Mouse (Mus musculus): ENCODE measurements around the gene Myo5c.
A peak's percentile ranks its signal among the peaks of the same experiment; 100 is the strongest.

The Myo5c gene

DNA sequence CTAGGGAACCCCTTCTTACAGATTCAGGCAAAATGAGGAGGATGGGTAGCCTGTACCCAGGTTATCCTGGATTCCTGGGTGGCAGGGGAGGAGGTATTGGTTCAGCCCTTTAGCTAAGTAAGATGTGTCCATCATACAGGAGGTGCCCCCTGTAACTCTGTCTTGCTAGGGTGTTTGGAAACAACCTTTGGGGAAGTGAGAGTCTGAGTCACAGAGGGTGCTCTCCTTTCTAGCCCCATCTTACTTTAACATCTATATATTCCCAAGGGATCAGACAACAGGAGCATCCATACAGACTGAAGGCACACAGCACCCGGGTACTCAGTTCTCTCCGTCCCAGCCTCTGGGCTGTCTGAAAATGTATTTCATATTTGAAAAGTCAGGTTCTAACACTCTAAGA lies 50.4 kb downstream of the Myo5c start:
- DNase-seq (ENCODE audit: low spot score): no peak

DNA sequence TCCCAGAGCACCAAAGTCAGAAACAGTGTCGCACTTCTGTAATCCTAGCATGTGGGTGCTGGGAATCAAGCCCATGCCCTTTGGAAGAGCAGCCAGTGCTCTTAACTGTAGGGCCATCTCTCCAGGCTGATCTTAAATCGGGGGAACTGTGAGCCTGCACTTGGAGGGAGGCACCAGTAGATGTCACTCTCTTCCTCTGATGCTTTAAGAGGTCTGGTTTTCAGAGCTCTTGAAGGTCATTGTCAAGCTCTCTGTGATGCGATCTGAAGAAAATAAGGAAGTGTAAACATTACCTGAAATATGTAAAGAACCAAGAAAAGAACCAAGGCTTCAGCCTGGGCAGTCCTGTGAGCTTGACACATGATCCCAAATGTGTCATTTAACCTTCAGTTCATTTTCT lies 51.0 kb downstream of the Myo5c start:
- peak; percentile 87 for DNase-seq (ENCODE audit: low spot score)

DNA sequence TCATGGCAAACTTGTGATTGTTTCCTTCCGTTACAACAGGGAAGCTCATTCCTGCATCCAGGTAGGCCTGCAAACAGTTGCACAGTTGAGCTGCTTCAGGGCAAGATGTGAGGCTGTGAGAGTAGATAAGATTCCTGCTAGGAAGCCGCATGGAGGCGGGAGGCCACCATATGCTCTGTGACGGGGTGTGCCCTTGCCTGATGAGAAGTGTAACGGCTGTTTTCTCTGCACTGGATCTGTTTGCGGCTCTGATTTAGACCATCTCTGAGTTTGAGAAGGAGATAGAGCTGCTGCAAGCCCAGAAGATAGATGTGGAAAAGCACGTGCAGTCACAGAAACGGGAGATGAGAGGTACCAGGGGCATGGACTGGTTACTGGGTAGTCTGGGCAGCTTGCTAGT lies 51.8 kb downstream of the Myo5c start:
- DNase-seq (ENCODE audit: low spot score): no peak

DNA sequence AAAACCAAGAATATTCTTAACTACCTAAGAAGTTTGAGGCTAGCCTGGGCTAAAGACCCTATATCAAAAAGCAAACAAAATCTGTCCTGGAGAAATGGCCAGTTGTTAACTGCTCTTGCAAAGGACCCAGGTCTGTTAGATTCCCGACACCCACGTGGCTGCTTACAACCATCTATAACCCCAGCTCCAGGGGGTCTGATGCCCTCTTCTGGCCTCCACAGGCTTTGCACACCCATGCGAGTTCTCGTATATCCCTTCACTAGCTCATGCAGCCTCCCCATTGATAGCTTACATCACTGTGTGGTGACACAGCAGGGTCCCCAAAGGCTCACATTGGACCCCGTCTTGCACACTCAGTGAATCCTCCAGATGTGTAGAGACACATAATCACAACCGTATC lies 53.5 kb downstream of the Myo5c start:
- no peak for DNase-seq (ENCODE audit: low spot score)

DNA sequence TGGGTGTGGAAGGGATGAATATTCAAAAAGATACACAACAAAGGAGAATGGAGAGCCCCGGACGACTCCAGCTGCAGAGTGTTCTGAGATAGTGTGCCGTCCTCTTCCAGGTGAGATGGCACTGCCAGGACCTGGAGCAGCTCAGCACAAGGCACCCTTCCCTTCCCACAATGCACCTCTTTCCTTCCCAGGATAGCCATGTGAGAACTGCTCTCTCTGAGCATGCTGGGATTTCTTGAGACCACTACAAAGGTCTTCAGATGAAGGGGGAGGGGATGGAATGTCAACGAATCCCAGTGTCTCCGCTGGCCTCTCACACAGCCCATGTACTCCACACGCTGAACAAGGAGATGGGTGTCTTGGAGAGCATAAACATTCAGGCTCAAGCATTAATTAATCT lies 55.8 kb downstream of the Myo5c start:
- DNase-seq (ENCODE audit: low spot score): no peak

DNA sequence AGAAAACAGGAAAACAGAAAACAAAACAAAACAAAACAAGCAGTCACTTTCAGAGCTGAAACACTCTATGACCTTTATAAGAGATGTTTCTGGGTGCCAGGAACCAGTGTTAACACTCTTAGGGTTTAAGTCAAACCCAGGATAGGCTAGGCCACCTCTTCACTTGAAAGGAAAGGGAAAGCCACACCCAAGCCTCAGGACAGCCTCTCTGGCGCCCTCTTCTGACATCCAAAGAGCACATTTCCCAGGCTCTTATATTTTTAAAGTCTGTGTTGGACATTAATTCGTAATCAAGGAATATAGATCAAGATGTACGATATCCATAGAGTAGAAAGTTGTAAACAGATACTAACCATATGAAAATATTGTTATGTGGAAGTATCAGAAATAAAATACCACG lies 57.7 kb downstream of the Myo5c start:
- DNase-seq (ENCODE audit: low spot score): no peak

DNA sequence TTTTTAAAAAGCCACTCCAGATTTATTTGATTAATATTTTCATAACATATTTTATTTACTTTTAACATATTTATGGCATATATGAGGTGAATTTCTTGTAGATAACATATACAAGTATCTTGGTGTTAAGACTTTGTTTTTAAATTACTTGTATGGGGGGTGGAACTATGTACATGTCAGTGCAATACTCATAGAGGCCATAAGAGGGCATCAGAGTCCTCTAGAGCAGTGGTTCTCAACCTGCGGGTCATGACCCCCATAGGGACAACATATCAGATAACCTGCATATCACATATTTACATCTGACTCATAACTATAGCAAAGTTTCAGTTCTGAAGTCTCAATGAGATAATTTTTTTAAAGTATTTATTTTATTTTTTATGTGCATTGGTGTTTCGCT lies 67.5 kb downstream of the Myo5c start:
- peak; percentile 14 for DNase-seq (ENCODE audit: low spot score)

DNA sequence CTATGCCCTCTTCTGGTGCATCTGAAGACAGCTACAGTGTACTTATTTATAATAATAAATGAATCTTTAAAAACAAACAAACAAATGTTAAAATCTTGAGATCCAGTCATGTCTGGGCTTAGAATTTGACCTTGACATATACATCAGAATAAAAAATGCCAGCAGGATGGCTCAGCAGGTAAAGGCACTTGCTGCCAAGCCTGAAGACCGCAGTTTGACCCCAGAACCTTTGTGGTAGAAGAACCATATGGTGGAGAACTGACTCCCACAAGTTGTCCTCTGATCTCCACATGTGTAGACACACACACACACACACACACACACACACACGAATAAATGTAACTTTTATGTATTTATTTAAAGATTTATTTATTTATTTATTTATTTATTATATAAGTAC lies 71.2 kb downstream of the Myo5c start:
- no peak for DNase-seq (ENCODE audit: low spot score)

DNA sequence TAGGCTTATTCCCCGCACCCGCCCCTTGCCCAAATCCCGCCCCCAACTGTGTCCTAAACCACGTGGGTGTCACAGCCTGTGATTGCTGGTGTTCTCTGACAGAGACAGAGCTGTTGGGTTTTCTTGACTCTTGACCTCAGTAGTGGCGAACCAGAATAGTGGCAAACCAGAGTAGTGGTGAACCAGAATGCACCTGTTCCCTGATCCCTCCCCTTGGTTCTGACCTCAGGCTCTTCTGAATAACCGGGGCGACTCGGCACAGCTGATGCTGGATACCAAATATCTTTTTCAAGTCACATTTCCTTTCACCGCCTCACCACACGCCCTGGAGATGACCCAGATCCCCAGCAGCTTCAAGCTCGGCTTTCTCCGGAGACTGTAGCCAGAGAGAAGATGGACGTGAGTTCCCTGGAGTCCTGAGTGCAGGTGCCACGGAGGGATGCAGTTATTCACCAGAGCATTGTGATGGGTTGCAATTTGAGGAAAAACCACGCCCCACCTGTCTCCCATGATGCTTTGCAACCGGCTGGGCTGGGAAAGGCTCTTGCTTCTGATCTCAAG lies 72.0 kb downstream of the Myo5c start:
- DNase-seq (ENCODE audit: low spot score): no peak

DNA sequence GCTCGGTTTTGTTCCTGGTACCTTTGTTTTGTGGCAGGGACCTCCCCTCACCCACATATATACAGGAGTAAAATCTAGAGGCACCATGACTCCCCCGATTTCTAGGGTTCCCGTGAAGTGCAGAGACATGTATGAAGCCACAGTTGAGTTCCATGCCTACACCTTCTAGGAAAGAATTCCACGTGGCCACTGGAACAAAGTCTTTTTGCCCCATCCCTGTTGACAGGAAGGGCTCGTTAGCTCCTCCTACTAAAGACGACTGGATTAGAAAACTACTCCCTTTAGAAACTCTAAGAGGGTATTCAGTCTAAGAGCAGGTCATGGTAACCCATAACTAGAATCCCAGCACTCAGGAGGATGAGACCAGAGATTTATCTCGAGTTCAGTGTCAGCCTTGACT lies 72.5 kb downstream of the Myo5c start:
- DNase-seq (ENCODE audit: low spot score): no peak

DNA sequence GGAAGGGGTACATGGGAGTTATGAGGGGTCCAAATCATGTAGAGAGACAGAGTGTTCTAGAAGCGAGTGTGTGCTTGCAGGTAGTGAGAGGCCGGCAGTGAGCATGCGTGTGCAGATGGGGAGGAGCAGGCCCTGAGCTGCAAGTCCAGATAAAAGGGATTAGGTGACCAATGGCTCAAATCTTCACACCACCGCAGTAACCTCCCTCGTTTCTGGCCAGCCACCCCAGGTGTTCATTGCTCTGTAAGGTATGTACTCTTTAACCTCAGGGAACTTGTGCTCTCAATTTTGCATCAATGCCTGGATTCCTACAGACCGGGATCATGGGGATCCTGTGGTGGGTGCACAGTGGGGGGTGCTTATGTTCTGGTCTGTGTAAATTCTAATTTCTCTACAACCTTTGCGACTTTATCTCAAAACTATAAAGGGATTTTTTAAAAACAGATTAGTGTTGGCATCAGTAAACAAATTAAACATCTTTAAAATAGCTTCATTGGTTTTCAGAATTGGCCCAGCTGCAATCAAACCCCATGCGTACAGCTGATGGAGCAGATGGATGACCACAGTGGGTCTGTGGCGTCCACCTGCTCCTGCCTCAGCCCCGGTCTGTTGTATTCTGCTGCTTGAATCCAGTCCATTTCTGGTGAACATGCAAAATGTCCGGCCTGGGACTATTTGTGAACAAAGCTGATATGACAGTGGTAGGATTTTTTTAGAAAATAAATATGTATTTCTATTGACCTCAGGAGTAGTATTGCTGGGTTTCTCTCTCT lies 74.5 kb downstream of the Myo5c start, which contains the start of gene Gnb5:
Gene Gnb5, plus strand, starts transcription at position 163 of the 773 bp plus-strand sequence.
- DNase-seq (ENCODE audit: low spot score): no peak

DNA sequence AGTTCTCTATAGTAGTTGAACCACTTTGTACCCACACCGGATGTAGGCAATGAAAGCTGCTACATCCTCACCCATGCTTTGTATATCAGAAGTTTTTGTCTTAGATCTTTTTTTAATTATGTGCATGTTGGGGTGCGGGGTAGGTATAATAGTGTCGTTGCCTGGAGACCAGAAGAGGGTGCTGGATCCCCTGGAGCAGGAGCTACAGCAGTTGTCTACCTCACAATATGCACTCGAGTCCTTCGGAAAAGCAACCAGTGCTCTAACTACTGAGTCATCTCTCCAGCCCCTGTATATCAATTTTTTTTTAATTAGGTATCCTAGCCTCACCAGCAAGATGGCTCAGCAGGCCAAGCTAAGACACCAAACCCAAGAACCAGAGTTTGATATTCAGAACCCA lies 75.2 kb downstream of the Myo5c start:
- DNase-seq (ENCODE audit: low spot score): no peak

DNA sequence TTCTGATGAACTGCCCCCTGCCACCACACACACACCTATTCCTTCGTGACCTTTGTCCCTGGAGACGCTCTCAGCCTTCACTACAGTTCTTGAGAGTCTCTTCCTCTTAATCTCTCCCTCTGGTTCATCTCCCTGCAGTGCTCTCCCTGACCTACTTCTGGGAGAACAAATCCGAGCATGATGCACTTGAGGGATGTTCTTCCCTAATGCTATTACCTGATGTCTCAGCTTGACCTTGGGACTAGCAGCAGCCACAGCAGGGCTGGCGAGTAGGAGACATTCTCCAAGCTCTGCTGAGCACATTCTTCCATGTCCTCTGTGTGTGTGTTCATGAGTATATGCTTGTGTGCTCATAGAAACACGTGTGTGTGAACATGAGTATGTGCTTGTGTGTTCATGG lies 76.8 kb downstream of the Myo5c start:
- DNase-seq (ENCODE audit: low spot score): no peak

DNA sequence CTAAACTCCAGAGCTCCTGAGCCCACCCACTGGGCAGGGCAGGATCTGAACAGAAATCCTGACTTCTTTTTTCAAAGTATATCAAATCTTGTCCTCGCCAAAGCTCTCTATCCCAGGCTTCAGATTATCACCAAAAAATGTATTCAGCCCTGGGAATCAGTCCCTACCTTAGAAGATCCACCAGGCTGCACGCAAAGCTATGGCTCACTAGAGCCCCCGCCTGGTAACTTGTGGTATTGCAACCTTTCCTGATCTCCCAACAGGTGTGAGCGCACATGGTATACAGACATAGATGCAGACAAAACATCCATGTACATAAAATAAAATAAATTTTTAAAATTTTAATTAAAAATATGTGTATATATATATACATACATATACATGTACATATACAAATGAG lies 80.2 kb downstream of the Myo5c start:
- peak; percentile 78 for DNase-seq (ENCODE audit: low spot score)

DNA sequence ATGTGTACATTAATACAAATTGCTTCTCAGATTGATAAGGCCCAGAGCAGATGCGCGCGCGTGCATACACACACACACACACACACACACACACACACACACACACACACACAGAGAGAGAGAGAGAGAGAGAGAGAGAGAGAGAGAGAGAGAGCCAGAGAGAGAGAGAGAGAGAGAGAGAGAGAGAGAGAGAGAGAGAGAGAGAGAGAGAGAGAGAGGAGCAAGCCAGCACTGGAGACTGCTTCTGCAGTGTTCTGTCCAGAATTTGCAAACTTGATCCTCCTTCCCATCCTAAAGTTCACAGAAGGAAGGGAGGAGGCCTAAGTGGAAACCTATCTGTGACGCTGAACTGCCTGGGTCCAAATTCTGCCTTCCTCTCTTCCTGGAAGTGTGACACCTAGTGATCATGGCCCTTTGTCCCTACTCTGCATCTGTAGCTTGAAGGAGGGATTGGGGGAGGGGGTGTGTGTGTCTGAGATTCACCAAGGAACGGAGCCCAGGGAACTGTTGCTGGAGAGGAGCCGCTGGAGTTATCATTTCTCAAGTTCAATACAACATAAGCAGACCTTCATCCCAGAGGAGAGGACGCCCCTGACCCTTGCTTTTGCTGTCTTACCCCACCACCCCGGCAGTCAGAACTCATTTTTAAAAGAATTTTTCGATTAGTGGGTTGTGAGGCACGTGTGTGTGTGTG lies 81.5 kb downstream of the Myo5c start:
- peak; percentile 71 for DNase-seq (ENCODE audit: low spot score)

DNA sequence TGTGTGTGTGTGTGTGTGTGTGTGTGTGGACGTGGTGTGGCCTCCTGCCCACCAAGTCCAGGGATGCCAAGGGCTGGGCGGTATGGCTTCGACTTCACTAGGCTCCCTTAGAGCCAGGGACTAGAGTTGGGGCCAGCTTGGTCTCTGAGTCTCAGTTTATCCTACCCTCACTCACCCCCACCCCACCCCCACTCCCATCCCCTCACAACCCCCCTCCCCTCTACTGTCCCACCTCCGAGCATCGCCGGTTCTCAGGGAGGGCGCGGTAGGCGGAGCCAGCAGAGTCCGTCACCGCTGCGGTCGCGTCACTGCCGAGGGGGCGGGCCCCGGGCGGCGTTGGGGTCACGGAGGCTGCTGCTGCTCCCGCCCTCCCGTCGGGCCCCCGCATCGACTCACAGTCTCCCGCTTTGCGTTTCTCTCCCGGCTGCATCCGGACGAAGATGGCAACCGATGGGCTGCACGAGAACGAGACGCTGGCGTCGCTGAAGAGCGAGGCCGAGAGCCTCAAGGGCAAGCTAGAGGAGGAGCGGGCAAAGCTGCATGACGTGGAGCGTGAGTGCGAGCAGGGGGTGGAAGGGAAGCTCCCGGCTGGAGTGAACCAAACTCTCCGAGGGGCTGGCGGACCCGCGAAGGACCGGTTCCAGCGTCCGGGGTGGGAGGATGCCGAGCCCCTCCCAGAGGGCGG lies 82.2 kb downstream of the Myo5c start:
- peak; percentile 82 for DNase-seq (ENCODE audit: low spot score)

DNA sequence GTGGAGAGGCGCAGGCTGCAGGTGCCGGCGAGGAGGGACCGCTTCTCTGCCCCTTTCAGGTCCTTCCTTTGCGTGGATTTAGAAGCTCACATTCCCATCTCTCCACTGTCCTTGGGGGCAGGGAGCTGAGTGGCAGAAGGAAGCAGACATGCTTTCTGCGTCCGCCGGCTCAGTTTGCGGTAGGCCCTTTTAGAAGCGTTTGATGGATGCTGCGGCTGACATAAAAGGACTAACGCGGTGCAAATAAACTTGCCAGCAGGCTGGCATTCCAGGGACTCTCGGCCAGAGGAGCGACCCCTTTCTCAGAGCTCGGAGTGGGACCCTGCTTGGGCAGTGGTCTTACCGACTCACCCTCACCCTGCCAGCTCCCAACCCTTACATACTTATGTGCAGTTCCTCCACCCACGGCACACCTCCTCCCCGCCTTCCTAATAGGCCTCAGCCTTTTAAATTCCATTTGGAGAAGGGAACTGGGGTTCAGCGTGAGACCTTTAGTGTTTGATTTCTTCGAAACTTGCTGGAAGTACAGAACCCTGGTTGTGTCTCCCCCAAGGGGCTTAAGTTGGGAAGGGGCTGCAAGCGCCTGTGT lies 82.8 kb downstream of the Myo5c start:
- DNase-seq (ENCODE audit: low spot score): peak; percentile 16

DNA sequence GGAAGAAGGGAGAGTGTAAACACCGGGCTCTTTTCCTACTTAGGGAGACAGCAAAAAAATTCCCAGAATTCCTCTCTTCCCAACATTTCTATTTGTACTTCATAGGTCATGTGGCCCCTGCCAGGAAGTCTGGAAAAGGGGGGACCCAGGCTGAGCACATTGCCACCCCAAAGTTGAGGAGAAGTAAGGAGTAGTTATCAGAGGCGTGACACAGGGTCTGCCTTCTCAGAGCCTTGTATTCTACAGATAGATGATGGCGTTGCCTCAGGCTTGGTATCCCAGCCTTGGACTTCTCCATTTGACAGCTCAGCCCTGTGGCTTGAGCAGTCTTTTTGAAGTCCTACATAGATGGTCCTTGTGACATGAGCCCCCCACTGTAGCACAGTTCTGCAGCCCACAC lies 83.4 kb downstream of the Myo5c start:
- no peak for DNase-seq (ENCODE audit: low spot score)

DNA sequence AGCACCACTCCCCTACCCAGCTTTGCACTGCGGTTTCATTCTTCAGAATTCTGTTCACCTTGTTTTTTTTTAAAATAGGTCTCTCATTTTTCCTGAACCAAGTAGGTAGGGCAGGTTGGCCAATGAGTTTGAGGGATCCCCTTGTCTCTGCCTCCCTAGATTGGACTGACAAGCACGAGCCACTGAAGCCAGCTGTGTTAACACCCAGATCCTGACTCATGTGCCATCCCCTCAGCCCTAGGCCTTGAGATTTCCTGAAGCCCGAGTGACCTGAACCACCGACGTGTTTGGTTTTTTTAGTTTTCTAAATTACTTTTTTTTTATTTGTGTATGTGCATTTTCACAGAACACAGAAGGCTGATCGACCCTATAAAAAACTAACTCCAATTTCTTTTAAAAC lies 85.0 kb downstream of the Myo5c start:
- no peak for DNase-seq (ENCODE audit: low spot score)

DNA sequence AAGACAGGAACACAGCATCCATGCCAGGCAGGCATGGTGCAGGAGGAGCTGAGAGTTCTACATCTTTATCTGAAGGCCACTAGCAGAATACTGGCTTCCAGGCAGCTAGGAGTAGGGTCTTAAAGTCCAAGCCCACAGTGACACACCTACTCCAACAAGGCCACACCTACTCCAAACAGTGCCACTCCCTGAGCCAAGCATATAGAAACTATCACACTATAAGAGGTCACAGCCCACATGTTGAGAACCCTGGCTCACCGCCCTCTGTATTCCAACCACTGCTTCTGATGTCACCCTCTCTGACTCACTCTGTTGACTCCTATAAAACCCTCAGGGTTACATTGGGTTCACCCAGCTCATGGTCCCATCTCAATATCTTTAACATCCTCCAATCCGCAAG lies 86.4 kb downstream of the Myo5c start:
- no peak for DNase-seq (ENCODE audit: low spot score)

DNA sequence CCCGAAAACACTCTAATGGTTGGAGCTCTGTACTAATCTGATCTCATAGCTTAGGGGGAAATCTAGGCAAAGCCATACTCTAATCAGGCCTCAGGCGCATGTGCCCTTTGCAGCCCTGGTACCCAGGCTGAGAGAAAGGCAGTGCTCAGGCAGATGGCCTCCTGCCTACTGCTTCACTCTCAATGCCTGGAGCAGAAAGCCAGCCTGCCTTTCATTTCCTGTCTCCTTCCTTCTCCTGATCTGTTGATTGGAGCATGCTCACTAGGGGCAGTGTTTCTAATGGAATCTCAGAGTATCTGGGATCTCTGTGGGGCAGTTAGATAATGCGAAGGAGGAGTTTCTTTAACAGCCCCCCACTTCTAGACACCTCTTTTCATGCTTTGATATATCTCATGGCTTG lies 87.5 kb downstream of the Myo5c start:
- peak; percentile 40 for DNase-seq (ENCODE audit: low spot score)

DNA sequence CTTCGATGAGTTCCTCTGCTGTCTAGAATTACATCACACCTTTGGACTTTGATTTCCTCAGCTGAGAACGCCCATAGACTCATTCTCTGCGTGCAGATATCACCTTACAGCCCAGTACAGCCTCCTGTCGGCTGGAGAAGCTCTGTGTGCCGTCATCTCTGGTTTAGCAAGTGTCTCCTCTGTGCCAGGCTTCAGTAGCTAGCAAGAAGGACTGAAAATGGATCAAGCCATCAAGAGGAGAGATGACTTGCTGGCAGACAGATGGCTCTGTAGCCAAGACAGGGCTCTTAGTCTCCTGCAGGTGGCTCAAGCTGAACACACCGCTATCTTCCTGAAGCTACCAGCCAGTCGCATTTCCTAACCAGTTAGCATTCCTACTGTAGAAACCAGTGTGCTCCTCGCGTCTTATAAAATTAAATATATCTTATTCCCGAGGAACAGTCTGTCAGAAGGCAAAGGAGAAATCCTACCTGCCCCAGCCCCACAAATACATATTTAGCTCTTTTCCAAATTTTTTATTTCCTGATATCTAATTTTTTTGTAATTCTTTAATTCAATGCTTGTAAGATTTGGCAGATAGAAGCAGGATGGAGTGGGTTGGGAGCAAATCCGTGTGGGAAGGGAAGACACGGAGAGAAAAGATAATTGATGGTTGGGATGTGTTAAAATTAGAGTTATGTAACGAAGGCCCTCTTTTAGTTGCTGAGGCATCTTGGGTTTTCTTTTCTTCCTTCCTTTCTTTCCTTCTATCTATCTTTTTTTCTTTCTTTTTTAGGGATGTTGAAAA lies 90.5 kb downstream of the Myo5c start:
- no peak for DNase-seq (ENCODE audit: low spot score)

Data from MN1 (cell line).